Mouse (Mus musculus) frontal cortex, postnatal 36 days (tissue): ENCODE measurements around the gene 1700001P01Rik.
A peak's percentile ranks its signal among the peaks of the same experiment; 100 is the strongest.

ENCODE experiments used
- DNase-seq, 2 experiments: peaks; one replicate each; pipeline ENCODE4 v3.0.0; 2022; ENCODE audit warnings: low spot score in 2 of 2

The 1700001P01Rik gene

GRCm38 (mm10) chr11:97809235-97810121 lies 33.8 kb upstream of the 1700001P01Rik start:
- DNase-seq, result no peak

GRCm38 (mm10) chr11:97808621-97809234 lies 33.0 kb upstream of the 1700001P01Rik start:
- DNase-seq, result no peak

DNA sequence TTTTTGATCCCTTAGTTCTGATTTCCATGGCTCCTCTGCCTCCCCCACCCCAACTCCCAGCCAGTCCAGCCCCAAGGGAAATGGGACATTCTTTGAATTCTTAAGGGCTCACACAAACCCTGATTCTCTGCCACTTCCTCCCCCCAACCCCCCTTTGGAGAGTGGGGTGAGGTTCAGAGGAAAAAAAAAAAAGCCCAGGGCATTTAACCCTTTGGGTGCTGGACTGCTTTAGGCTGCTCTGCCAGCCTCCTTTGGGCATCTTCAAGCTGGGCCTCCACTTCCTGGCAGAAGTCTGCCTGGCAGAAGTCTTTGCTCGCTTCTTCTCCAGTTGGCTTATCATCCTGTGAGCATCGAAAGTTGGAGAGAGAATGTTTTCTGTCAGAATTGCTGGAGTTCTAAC lies 32.4 kb upstream of the 1700001P01Rik start:
- DNase-seq, result peak in 1 of 2 experiments; percentile 4

DNA sequence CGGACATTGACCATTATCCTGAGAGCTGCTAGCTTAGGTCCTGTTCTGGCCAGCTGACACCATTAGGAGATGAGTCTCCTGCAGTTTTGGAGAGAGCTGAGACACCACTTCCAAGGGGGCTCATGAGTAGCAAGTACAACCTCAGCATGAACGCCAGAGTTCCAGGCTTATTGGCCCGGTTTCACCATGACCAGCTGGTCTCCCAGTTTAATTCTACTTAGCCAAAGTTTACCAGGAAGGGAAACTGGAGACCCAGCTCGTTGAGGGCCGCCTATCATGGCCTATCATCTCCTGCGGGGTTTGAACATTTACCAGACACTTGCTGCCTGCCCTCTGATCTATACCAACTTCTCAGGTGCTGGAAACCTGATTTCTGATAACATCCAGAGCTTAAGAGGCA lies 31.9 kb upstream of the 1700001P01Rik start:
- no peak for DNase-seq

GRCm38 (mm10) chr11:97806613-97806964 lies 30.9 kb upstream of the 1700001P01Rik start:
- DNase-seq, result no peak

GRCm38 (mm10) chr11:97805662-97806612 lies 30.2 kb upstream of the 1700001P01Rik start:
- DNase-seq, result no peak

DNA sequence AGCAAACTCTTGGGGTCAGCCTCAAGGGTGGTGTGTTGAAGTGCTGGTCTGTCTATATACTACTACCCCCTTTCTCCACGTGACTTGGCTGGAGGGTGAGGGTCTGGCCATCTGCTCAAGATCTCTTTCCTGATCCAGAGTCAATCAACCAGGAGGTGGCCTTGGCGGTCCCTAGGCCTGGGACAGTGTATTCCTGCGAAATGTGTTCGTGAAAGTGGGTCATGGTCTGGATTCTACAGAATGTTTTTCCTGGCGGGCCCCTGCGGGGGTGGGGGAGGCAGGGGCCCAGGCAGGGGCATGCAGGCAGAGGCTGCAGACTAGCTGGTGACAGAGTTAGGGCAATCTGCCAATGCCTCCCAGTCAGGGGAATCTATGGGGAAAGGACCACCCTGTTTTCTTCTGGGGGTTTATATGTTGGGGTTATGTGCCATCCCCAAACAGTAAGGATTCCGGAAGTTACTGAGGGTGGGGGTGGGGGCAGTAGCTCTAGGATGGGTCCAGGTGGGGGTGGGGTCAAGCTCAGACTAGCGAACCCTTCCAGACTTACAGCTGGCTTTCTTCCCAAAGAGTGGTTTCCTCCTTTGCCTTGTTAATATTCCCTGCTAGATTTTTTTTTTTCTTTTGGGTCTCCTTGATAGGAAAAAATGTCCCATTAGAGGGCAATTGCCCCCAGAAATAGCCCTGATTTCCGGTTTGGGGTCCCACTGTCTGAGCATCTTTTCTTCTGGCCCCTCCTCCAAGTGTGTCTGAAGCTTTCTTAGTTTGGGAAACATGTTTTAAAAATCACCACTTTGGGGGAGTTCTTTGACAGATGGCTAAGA lies 29.3 kb upstream of the 1700001P01Rik start:
- no peak for DNase-seq

DNA sequence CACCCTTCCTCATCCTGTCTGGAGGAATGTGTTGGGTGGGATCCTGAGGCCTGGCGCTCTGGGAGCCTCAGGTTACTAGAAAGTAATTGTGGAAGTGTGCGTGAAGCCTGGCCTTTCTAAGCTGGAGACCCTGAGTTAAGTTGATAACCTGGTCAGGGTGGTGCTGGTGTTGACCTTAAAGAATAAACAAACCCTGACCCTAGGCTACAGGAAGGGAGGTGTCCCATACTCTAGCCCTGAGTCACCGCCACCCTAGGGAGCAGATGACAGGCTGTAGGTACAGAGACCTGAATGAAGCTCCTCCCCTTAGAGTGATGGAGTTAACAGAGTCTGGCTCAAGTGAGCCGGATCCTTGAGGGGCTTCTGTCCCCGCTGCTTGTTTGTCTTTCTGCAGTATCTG lies 28.1 kb upstream of the 1700001P01Rik start:
- no peak for DNase-seq

DNA sequence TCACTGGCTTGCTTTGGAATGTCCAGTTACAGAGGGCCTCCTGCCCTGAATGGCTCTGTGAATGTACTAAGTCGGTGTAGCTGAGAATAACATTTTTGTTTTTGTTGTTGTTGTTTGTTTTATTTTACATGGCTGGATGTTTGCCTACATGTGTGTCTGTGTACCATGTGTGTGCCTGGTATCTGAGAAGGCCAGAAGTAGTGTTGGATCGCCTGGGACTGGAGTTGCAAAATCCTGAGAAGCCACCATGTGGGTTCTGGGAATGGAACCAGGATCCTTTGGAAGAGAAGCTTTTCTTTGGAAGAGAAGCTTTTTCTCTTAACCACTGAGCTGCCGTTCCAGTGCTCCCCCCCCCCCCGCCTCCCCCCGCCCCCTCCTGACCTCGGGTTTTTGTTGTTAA lies 26.8 kb upstream of the 1700001P01Rik start:
- no peak for DNase-seq

DNA sequence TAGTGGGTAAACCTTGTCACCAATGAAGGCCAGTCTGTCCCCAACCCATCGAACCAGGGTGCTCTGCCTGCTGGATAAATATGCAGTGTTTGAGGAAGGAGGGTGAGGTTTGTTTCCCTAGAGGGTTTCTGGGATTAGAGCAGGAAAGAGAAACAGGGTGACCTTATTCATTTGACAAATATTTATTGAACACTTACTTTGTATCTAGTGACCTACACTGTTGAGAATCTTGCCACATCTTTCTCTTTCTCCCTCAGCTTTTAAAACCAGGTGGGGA lies 26.4 kb upstream of the 1700001P01Rik start:
- no peak for DNase-seq

DNA sequence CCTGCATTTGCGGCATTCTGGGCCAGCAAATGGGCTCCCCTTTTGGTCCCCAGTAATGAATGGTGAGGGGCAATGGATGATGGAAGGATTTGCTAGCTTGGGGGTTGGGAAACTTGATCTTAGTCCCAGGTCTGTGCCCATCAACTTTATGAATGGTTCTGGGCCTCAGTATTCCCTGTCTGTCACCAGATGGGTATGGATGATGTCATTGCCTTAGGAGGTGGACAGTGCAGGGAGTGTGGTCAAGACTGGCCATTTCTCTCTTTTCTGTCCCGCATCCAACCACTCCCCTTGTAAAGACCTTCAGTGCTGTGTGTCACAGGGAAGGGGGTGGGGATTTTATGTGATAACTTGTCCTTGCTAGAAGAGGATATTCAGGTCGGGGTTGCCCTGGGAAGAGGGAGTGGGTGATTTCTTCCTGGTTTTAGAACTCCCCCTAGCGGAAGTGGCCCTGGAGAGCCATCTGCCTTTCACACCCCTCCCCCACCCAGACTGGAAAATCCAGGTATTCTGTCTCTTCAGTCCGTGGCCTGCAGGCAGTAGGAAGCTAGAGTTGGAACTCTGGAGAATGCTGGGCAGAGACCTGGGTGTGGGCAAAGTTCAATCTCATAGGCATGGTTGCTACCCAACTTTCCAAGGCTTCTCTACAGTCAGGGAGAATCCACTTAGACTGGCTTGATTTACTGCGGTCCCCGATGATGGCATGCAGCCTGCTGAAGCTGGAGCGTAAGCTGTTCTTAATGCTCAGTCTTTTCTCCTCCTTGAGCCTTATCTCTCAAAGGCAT lies 25.9 kb upstream of the 1700001P01Rik start:
- peak in 1 of 2 experiments; percentile 61 for DNase-seq

DNA sequence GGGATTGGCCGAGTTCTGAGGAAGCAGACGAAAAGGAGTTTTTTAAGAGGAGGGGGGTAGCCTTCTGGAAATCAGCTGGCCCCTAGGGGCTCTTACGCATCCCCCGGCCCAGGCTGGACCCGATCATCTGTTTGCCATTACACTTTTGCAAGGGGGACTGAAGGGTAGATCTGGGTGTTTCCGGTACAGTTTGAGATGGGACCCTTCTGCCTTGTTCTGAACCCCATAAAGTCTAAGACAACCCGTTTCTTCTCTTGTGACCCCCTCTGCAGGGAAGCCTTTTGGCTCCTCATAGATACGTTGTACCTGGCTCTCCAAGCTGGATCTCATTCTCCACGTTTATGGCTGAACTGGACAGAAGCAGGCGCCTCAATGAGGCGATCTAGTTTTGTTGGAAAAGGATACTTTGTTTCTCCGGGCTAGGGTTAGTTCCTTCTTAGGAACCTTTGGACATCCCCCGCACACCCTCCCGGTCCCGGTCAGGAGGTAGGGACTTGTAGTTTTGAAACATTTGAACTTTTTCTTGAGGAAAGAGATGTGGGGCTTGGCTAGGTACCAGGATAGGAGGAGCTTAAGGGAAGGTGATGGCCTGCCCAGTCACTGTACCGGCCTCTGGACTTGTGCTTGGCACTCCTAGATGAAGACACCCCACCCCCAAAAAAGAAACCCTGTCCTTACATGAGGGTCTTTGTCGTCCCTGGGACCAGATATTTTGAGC lies 25.1 kb upstream of the 1700001P01Rik start:
- no peak for DNase-seq

GRCm38 (mm10) chr11:97799994-97800690 lies 24.4 kb upstream of the 1700001P01Rik start:
- no peak for DNase-seq

- peak; percentile 86 to 90 for DNase-seq
Measured at GRCm38 (mm10) chr11:97799146-97799993, 23.7 kb upstream of the 1700001P01Rik start.

DNA sequence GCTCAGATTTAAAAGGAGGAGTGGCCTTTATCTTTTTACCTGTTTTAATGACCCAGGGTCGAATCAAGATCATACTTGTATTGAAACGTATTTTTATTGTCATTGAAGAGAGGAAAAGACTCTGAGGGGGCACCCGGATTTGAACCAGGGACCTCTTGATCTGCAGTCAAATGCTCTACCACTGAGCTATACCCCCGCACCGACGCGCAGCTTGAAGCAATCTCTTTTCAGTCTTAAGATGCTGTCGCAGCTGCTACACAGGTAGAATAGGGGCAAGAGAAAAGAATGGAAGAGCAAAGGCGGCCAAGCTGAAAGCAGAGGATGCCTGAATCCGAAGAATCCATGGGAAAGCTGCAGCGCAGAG lies 23.0 kb upstream of the 1700001P01Rik start, which contains the start of gene Lasp1:
Gene Lasp1, plus strand, starts transcription at position 219 of the 364 bp plus-strand sequence.
- peak; percentile 94 to 96 for DNase-seq

DNA sequence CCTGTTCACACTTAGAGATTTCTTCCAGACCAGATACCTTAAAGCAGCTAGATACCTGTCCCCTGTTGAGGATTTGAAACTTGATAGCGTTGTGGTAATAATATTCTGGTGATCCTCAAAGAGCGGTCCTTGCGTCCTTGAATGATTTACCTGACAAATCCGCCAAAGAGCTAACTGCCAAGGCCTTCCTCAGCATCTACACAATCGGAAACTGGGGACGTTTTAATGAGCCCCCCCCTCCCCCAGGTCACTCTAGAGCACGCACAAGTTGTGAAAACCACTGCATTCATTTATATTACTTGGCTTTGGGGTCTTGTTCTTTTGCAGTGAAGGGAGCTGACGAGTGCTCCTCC lies 22.3 kb upstream of the 1700001P01Rik start:
- DNase-seq, result no peak

DNA sequence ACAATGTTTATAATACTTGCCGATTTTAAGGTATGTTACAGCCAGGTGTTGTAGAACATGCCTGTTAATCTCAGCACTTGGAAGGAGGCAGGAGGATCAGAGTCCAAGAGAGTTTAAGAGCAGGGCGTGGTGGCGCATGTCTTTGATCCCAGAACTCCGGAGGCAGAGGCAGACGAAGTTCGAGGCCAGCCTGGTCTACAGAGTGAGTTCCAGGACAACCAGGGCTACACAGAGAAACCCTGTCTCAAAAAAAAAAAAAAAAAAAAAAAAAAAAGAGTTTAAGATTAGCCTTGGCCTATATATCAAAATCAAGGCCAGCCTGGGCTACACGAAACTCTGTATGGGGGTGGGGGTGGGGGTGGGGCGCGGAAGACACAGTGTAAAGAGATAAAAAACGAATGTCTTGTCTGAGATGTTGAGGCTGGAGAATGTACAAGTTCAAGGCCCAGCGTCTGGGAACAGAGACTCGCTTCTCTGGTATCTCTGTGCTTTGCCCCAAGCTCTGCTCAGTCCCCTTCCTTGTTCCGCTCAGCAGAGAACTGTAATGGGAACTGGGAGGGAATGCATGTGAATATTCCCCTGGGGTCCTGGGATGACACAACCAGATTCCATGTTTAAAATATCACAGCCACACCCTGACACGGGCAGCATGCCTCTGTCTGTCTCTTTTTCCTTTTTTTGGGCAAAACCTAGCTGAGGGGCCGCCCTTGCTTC lies 21.8 kb upstream of the 1700001P01Rik start:
- DNase-seq, result no peak

DNA sequence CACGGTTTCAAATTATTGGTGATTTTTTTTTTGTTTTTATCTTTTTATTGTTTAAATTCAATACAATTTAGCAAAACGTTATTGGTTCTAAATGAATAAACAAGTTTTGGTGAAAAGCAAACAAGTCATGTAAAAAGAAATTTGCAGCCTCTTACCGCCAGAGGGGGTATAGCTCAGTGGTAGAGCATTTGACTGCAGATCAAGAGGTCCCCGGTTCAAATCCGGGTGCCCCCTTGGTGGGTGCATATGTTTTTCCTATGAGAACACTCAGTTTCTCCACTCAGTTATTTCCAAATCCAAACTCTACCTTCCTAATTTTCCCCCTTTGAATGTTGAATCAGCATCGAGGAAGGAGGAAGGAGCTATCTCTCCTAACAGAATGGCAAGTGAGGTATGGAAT lies 21.2 kb upstream of the 1700001P01Rik start:
- peak; percentile 80 to 89 for DNase-seq
